Mouse (Mus musculus) ES-E14 (cell line): ENCODE data around the gene Gm17364.

Experiments
- CHD2 ChIP-seq: IDR thresholded peaks from 2 replicates; pipeline ENCODE4 v1.6.1; 2014; ENCODE audit warnings: mild to moderate bottlenecking, low read depth, low read length, inconsistent platforms
- ZNF384 ChIP-seq: IDR thresholded peaks from 2 replicates; pipeline ENCODE4 v1.6.1; 2012; ENCODE audit warnings: low read depth, low read length, inconsistent platforms

DNA sequence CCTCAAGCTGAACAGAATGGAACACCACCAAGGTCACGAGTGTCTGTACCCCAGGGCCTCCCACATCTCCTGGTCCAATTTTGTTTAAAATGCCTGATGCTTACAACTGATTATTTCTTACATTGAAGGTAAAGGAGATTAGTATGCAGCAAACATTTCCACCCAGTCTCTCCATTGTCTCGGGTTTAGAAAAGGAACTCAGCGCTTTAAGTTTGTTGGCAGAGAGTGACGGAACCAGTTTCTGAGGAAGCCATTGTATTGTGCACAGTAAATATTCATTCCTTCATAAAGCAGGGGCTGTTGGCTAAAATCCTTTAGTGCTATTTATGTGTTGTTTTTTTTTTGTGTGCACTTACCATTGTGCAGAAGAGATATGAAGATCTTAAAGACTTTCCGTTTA is 47.0 kb upstream of the Gm17364 start:
- TF ChIP-seq CHD2 (no peak), ZNF384 (no peak)
